Mouse (Mus musculus) kidney, adult 18-20 months (tissue): ENCODE results near the gene Dusp14.
A peak's percentile ranks its signal among the peaks of the same experiment; 100 is the strongest.

Experiments
- DNase-seq: peaks from one replicate; pipeline ENCODE4 v3.0.0; 2021

Dusp14 gene

GRCm38 (mm10) chr11:84069034-84069370, at the start of gene Dusp14:
Dusp14 (minus strand) TSS chr11:84069261.
- peak; percentile 64 for DNase-seq

GRCm38 (mm10) chr11:84117431-84117830, 48.4 kb upstream of the Dusp14 start:
- no peak for DNase-seq

- no peak for DNase-seq
These were observed 47.2 kb upstream of the Dusp14 start for GRCm38 (mm10) chr11:84116221-84116620.

GRCm38 (mm10) chr11:84115646-84116045, 46.6 kb upstream of the Dusp14 start:
- no peak for DNase-seq

- no peak for DNase-seq
These were observed 44.6 kb upstream of the Dusp14 start for GRCm38 (mm10) chr11:84113623-84114022.

- DNase-seq: no peak
These were observed 38.1 kb upstream of the Dusp14 start for GRCm38 (mm10) chr11:84107137-84107536.

- DNase-seq: no peak
These were observed 35.0 kb upstream of the Dusp14 start for GRCm38 (mm10) chr11:84104036-84104435.

GRCm38 (mm10) chr11:84101182-84101581, 32.1 kb upstream of the Dusp14 start:
- no peak for DNase-seq

- DNase-seq: no peak
These were observed 28.4 kb upstream of the Dusp14 start for GRCm38 (mm10) chr11:84097251-84097998.

- DNase-seq: no peak
These were observed 26.0 kb upstream of the Dusp14 start for GRCm38 (mm10) chr11:84095084-84095483.

GRCm38 (mm10) chr11:84090572-84090971, 21.5 kb upstream of the Dusp14 start:
- DNase-seq: no peak

GRCm38 (mm10) chr11:84081901-84082300, 12.8 kb upstream of the Dusp14 start:
- no peak for DNase-seq

GRCm38 (mm10) chr11:84080327-84080726, 11.3 kb upstream of the Dusp14 start:
- DNase-seq: no peak

GRCm38 (mm10) chr11:84079887-84080286, 10.8 kb upstream of the Dusp14 start:
- no peak for DNase-seq

GRCm38 (mm10) chr11:84079361-84079760, 10.3 kb upstream of the Dusp14 start:
- peak; percentile 32 for DNase-seq

- no peak for DNase-seq
These were observed 9.5 kb upstream of the Dusp14 start for GRCm38 (mm10) chr11:84078601-84079000.

- no peak for DNase-seq
These were observed 7.9 kb upstream of the Dusp14 start for GRCm38 (mm10) chr11:84077008-84077407.

- DNase-seq: peak; percentile 60
These were observed 5.0 kb upstream of the Dusp14 start for GRCm38 (mm10) chr11:84073816-84074764.

- DNase-seq: peak; percentile 31
These were observed 4.0 kb upstream of the Dusp14 start for GRCm38 (mm10) chr11:84072904-84073651.

- DNase-seq: peak; percentile 77
These were observed 649 bp downstream of the Dusp14 start for GRCm38 (mm10) chr11:84068191-84069033.

GRCm38 (mm10) chr11:84067720-84068190, 1.3 kb downstream of the Dusp14 start:
- DNase-seq: peak; percentile 57
